Mouse (Mus musculus): ENCODE data around the gene Sh2d5.

Sh2d5 gene

GRCm38 (mm10) chr4:138250088-138250960 lies at the start of gene Sh2d5, which contains the start of gene Kif17:
Gene Sh2d5 (plus strand): TSS chr4:138250403.
Gene Kif17 (plus strand): TSS chr4:138250435.
- DNase-seq = peak; percentile 83

GRCm38 (mm10) chr4:138200769-138201168 lies 49.4 kb upstream of the Sh2d5 start:
- no peak for DNase-seq

GRCm38 (mm10) chr4:138201696-138202095 lies 48.5 kb upstream of the Sh2d5 start:
- no peak for DNase-seq

GRCm38 (mm10) chr4:138210116-138210515 lies 40.1 kb upstream of the Sh2d5 start:
- DNase-seq = no peak

GRCm38 (mm10) chr4:138213861-138214260 lies 36.3 kb upstream of the Sh2d5 start:
- DNase-seq = no peak

- DNase-seq = no peak
These were observed 34.5 kb upstream of the Sh2d5 start for GRCm38 (mm10) chr4:138215671-138216199.

- DNase-seq = peak; percentile 84
These were observed 33.9 kb upstream of the Sh2d5 start, which contains the start of gene Hp1bp3 for GRCm38 (mm10) chr4:138216200-138216890. Gene Hp1bp3 (plus strand): TSS chr4:138216296.

- peak; percentile 98 for DNase-seq
These were observed 33.3 kb upstream of the Sh2d5 start for GRCm38 (mm10) chr4:138216891-138217392.

GRCm38 (mm10) chr4:138217441-138217840 lies 32.8 kb upstream of the Sh2d5 start:
- no peak for DNase-seq

- DNase-seq = no peak
These were observed 32.1 kb upstream of the Sh2d5 start for GRCm38 (mm10) chr4:138217951-138218685.

- DNase-seq = no peak
These were observed 30.9 kb upstream of the Sh2d5 start for GRCm38 (mm10) chr4:138219331-138219730.

- no peak for DNase-seq
These were observed 29.4 kb upstream of the Sh2d5 start for GRCm38 (mm10) chr4:138220761-138221160.

GRCm38 (mm10) chr4:138221406-138221805 lies 28.8 kb upstream of the Sh2d5 start:
- no peak for DNase-seq

- no peak for DNase-seq
These were observed 27.8 kb upstream of the Sh2d5 start for GRCm38 (mm10) chr4:138222396-138222795.

- no peak for DNase-seq
These were observed 26.6 kb upstream of the Sh2d5 start for GRCm38 (mm10) chr4:138223623-138224022.

- peak; percentile 41 for DNase-seq
These were observed 3.2 kb upstream of the Sh2d5 start for GRCm38 (mm10) chr4:138246756-138247665.

- DNase-seq = no peak
These were observed 1.6 kb downstream of the Sh2d5 start for GRCm38 (mm10) chr4:138251819-138252218.

- no peak for DNase-seq
These were observed 2.0 kb downstream of the Sh2d5 start for GRCm38 (mm10) chr4:138252231-138252630.

- DNase-seq = no peak
These were observed 7.0 kb downstream of the Sh2d5 start for GRCm38 (mm10) chr4:138257116-138257687.

- DNase-seq = no peak
These were observed 8.5 kb downstream of the Sh2d5 start for GRCm38 (mm10) chr4:138258663-138259062.

GRCm38 (mm10) chr4:138259482-138259881 lies 9.3 kb downstream of the Sh2d5 start:
- DNase-seq = no peak

Measured in right cerebral cortex, postnatal 4 days (tissue).